Mouse (Mus musculus) kidney, postnatal 4 days (tissue): ENCODE data around the gene 9130019O22Rik.

ENCODE experiments used
- DNase-seq, 2 experiments: peaks; one replicate each; pipeline ENCODE4 v3.0.0; 2021; ENCODE audit warnings: mixed read lengths in 2 of 2

Gene 9130019O22Rik

DNA sequence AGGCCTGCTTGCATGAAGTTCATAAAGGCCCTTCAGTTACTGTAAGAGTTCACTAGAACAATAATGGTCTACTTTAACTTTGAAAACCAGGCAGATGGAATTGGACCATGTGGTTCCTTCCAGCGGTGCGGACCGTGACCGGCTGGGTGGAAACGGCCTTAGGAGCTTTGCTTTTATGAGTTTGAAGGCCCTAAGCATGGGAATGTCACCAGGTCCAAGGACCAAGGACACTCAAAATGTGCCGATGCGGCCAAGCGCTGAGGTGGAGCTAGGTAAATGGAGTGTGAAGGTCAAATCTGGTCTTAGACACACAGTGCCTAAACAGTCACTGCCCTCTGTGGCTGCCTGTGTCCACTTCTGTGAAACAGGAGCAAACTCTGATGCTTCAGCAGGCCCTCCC, 45.6 kb downstream of the 9130019O22Rik start:
- peak in 1 of 2 experiments; percentile 58 for DNase-seq

DNA sequence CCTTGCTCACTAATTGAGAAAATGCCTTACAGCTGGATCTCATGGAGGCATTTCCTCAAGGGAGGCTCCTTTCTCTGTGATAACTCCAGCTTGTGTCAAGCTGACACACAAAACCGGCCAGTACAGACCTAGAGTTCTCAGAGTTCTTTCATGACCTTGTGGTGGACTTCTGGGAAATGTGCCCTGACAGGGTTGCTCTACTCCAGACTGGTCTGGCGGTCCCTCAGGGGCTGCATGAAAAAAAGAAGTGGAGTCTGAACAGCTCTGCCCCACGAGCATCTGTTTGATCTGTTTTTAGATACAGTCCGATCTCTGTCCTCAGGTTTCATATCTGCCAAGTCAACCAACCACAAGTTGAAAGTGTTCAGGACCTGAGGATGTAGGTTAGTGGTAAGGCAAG, 49.3 kb downstream of the 9130019O22Rik start:
- DNase-seq, result peak in 1 of 2 experiments; percentile 16

DNA sequence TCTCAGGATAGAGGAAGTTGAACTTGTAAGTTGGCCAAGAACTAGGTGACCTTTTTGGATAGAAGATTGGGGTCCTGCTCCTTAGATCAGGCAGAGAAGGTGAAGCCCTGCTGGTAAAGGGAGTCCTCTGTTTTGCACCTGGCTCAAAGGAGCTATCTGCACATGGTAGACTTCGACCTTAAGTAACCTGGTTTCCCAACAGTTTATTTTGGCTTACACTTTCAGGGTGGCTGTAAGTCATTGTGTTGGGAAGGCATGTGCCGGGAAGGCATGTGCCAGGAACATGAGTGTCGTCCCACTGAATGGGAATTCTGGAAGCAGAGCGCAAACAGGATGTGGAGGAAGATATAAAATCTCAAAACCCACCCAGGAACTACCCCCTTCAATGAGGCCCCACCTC, 51.4 kb downstream of the 9130019O22Rik start:
- no peak for DNase-seq

DNA sequence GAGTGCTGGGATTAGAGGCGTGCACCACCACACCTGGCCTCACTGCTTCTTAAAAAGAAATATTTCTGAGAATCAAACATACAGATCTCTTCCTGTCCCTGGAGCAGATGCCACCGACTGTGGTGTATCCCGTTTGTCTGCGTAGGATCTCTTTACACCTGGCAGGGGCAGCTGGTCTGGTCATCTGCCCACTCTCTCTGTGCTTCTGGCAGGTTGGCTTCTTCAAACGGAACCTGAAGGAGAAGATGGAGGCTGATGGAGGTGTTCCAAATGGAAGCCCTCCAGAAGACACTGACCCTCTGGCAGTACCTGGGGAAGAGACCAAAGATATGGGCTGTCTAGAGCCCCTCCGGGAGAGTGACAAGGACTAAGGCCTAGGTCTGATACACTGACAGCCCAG, 53.7 kb downstream of the 9130019O22Rik start:
- no peak for DNase-seq
